Mouse (Mus musculus): Measurements from ENCODE around the gene Tle6. TPM values are rescaled to one million over a fixed set of nuclear protein-coding genes. Genes with fewer than 3 reads are reported as not detected.
"Not testable (repeated sequence)": the region's sequence is repeated elsewhere in the genome, so short reads cannot be mapped to it uniquely, and the experiment has no call there.

Gene Tle6
- polyA plus RNA-seq, 1 experiment from 2014 or later = 3.2 TPM

GRCm38 (mm10) chr10:81641978-81642647 is 41.2 kb upstream of the Tle6 start:
- WGBS = 78% methylated on average over 8 of the region's 8 CpGs
- Histone ChIP-seq H3K9ac (replicated peaks; ENCODE audit: low read length) (peak overlapping the region; percentile 95), H3K9me3 (ENCODE audit: control insufficient read depth, low read length) (no peaks in the 10 kb centered on the region), H3K27ac (replicated peaks; ENCODE audit: low read depth, low read length) (no peak overlapping the region), H3K36me3 (ENCODE audit: control insufficient read depth, insufficient read depth, low read length) (no peaks in the 10 kb centered on the region), H3K27me3 (ENCODE audit: control insufficient read depth, insufficient read depth, low read length) (no peaks in the 10 kb centered on the region), H3K4me2 (ENCODE audit: low read length) (peak overlapping the region; percentile 96), H3K4me1 (ENCODE audit: control insufficient read depth, insufficient read depth, low read length) (peaks cover 22% of the 10 kb centered on the region), H3K4me3 (replicated peaks; ENCODE audit: low read depth, low read length) (peak overlapping the region; percentile 70)
- DNase-seq = no peak
- ATAC-seq (ENCODE audit: low FRiP score, low TSS enrichment) = no peak

DNA sequence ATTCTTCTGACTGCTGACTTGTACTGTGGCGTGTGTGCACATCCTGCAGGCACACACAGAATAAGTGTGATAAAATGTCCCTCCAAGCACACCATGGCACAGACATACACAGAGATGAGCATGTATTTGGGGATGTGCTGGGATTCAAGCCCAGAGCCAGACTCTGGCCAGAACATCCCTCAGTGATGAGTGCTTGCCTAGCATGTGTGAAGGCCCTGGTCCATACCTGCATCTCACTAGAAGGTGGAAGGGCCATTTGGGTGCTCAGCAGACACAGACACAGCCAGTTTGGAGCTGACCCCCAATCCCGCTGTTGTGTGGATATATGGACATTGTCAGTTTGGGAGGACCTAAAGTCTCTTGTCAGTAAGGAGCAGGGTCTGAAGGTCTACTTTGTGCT is 40.7 kb upstream of the Tle6 start:
- H3K27ac ChIP-seq (replicated peaks; ENCODE audit: low read depth, low read length) = no peak overlapping the region
- no peaks in the 10 kb centered on the region for H3K9me3 ChIP-seq (ENCODE audit: control insufficient read depth, low read length)
- H3K4me2 ChIP-seq (ENCODE audit: low read length) = peak overlapping the region; percentile 96; the same call in 1 of the 2 replicates
- peaks cover 22% of the 10 kb centered on the region for H3K4me1 ChIP-seq (ENCODE audit: control insufficient read depth, insufficient read depth, low read length)
- no peak overlapping the region for H3K4me3 ChIP-seq (replicated peaks; ENCODE audit: low read depth, low read length)
- H3K36me3 ChIP-seq (ENCODE audit: control insufficient read depth, insufficient read depth, low read length) = no peaks in the 10 kb centered on the region
- H3K9ac ChIP-seq (replicated peaks; ENCODE audit: low read length) = no peak overlapping the region
- no peaks in the 10 kb centered on the region for H3K27me3 ChIP-seq (ENCODE audit: control insufficient read depth, insufficient read depth, low read length)
- WGBS = 93% methylated on average over 2 of the region's 2 CpGs
- DNase-seq = no peak
- no peak for ATAC-seq (ENCODE audit: low FRiP score, low TSS enrichment)

GRCm38 (mm10) chr10:81640825-81641224 is 40.0 kb upstream of the Tle6 start:
- ATAC-seq (ENCODE audit: low FRiP score, low TSS enrichment); DNase-seq; H3K27me3 ChIP-seq (ENCODE audit: control insufficient read depth, insufficient read depth, low read length); H3K9me3 ChIP-seq (ENCODE audit: control insufficient read depth, low read length); H3K9ac ChIP-seq (replicated peaks; ENCODE audit: low read length); H3K27ac ChIP-seq (replicated peaks; ENCODE audit: low read depth, low read length); H3K36me3 ChIP-seq (ENCODE audit: control insufficient read depth, insufficient read depth, low read length); H3K4me3 ChIP-seq (replicated peaks; ENCODE audit: low read depth, low read length); H3K4me2 ChIP-seq (ENCODE audit: low read length): not testable (repeated sequence)
- 40% methylated on average over 4 of the region's 4 CpGs for WGBS
- H3K4me1 ChIP-seq (ENCODE audit: control insufficient read depth, insufficient read depth, low read length) = peaks cover 22% of the 10 kb centered on the region

GRCm38 (mm10) chr10:81638101-81638500 is 37.2 kb upstream of the Tle6 start:
- no peak for DNase-seq
- no peak overlapping the region for H3K9ac ChIP-seq (replicated peaks; ENCODE audit: low read length)
- H3K9me3 ChIP-seq (ENCODE audit: control insufficient read depth, low read length) = no peaks in the 10 kb centered on the region
- peaks cover 30% of the 10 kb centered on the region for H3K4me1 ChIP-seq (ENCODE audit: control insufficient read depth, insufficient read depth, low read length)
- no peak overlapping the region for H3K4me3 ChIP-seq (replicated peaks; ENCODE audit: low read depth, low read length)
- no peaks in the 10 kb centered on the region for H3K27me3 ChIP-seq (ENCODE audit: control insufficient read depth, insufficient read depth, low read length)
- H3K36me3 ChIP-seq (ENCODE audit: control insufficient read depth, insufficient read depth, low read length) = no peaks in the 10 kb centered on the region
- no peak for ATAC-seq (ENCODE audit: low FRiP score, low TSS enrichment)
- WGBS = 81% methylated on average over 6 of the region's 6 CpGs
- no peak overlapping the region for H3K4me2 ChIP-seq (ENCODE audit: low read length)
- no peak overlapping the region for H3K27ac ChIP-seq (replicated peaks; ENCODE audit: low read depth, low read length)

DNA sequence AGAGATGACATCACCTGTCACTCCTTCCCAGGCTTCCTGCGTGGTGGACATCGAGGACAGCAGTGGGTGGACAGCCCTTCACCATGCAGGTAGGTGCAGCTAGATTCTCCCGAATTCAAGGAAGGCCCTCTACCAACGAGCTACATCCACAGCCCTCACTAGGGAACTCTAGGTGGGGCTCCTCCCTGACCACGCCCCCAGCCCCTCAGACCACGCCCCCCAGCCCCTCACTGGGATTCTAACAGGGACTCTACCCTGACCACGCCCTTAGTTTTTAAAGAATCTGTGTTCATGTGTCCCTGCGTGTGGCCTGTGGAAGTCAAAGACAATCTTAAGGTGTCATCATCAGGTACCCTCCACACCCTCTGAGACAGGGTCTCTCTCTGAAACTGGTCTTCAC is 35.5 kb upstream of the Tle6 start:
- Histone ChIP-seq H3K4me1 (ENCODE audit: control insufficient read depth, insufficient read depth, low read length) (0 out of 2 replicates have a peak, but pooled peaks cover 13% of the 10 kb centered on the region), H3K27ac (replicated peaks; ENCODE audit: low read depth, low read length) (no peak overlapping the region), H3K9ac (replicated peaks; ENCODE audit: low read length) (no peak overlapping the region), H3K4me2 (ENCODE audit: low read length) (no peak overlapping the region), H3K9me3 (ENCODE audit: control insufficient read depth, low read length) (no peaks in the 10 kb centered on the region), H3K36me3 (ENCODE audit: control insufficient read depth, insufficient read depth, low read length) (no peaks in the 10 kb centered on the region), H3K4me3 (replicated peaks; ENCODE audit: low read depth, low read length) (no peak overlapping the region), H3K27me3 (ENCODE audit: control insufficient read depth, insufficient read depth, low read length) (no peaks in the 10 kb centered on the region)
- no peak for DNase-seq
- ATAC-seq (ENCODE audit: low FRiP score, low TSS enrichment) = no peak
- 19% methylated on average over 8 of the region's 8 CpGs for WGBS

DNA sequence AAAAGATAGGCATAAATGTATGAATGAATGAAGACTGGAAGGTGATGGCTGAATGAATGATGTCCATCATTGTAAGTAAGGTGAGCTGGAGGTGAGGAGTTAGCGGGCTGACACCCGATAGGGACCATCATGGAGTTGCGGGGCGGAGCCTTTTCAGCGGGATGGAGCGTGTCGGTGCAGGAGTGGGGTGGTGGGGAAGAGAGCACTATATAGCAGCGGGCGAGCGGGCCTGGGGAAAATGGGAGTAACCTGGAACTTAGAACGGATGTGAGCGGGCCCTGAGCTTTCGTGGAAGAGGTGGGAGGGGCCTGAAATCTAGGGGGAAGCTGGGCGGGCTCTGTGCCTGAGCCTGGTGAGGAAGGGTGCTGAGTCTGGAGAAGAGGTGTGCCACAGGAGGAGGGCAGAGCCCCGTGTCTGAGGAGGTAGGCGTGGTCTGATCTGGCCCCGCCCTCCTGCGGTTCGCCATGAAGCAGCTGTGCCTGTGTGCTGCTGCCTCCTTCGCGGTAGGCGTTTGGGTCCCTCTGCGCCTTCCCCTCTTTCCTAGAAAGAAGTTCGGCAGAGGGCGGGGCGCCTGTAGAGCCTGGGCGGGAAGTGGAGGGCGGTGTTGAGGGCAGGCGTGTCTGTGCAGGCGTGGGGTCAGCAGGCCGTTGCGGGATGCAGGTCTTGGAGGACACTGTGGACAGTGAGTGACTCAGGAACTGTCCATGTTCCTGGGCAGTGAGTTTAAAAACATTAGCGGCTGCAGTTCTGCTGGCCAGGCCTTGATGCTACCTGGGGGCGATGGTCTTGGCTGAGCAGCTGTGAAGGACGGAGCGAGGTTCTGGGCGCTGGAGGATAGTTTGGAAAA is 32.6 kb upstream of the Tle6 start:
- Histone ChIP-seq H3K4me2 (ENCODE audit: low read length) (peak overlapping the region; percentile 72), H3K27ac (replicated peaks; ENCODE audit: low read depth, low read length) (0 out of 2 replicates have a peak overlapping the region, but pooled peaks have one; percentile 41), H3K36me3 (ENCODE audit: control insufficient read depth, insufficient read depth, low read length) (no peaks in the 10 kb centered on the region), H3K4me3 (replicated peaks; ENCODE audit: low read depth, low read length) (peak overlapping the region; percentile 41), H3K9ac (replicated peaks; ENCODE audit: low read length) (peak overlapping the region; percentile 56), H3K27me3 (ENCODE audit: control insufficient read depth, insufficient read depth, low read length) (no peaks in the 10 kb centered on the region), H3K9me3 (ENCODE audit: control insufficient read depth, low read length) (no peaks in the 10 kb centered on the region), H3K4me1 (ENCODE audit: control insufficient read depth, insufficient read depth, low read length) (0 out of 2 replicates have a peak, but pooled peaks cover 9% of the 10 kb centered on the region)
- 4% methylated on average over 37 of the region's 37 CpGs for WGBS
- DNase-seq = peak; percentile 84
- ATAC-seq (ENCODE audit: low FRiP score, low TSS enrichment) = peak; percentile 80

DNA sequence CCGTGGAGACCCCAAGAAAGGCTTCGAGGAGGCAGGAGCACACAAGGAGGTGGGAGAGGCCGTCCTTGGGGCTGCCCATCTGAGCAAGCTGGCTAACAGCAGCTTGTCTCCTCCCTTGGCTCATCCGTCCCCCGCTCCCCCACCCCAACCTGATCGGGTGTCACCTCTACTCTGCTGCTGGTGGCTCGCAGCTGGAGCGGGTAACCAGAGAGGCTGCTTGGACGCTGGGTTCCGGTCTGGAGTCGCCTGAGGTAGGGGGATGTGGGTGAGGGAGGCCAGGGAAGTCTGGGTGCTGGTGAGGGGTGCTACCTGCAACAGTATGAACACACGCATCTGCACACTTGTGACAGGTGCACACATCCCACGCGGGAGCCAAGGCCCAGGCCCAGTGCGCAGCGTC is 27.5 kb upstream of the Tle6 start, which contains the start of gene Ankrd24:
Gene Ankrd24 (plus strand): TSS at position 151 of the 400 bp plus-strand sequence.
- H3K27ac ChIP-seq (replicated peaks; ENCODE audit: low read depth, low read length) = peak within 1 kb of the TSS; percentile 86
- H3K4me1 ChIP-seq (ENCODE audit: control insufficient read depth, insufficient read depth, low read length) = peaks cover 10% of the 10 kb centered on the region
- no peaks in the 10 kb centered on the region for H3K9me3 ChIP-seq (ENCODE audit: control insufficient read depth, low read length)
- H3K9ac ChIP-seq (replicated peaks; ENCODE audit: low read length) = peak within 1 kb of the TSS; percentile 69
- no peaks in the 10 kb centered on the region for H3K27me3 ChIP-seq (ENCODE audit: control insufficient read depth, insufficient read depth, low read length)
- peaks cover 26% of the 10 kb centered on the region for H3K36me3 ChIP-seq (ENCODE audit: control insufficient read depth, insufficient read depth, low read length)
- H3K4me3 ChIP-seq (replicated peaks; ENCODE audit: low read depth, low read length) = peak within 1 kb of the TSS; percentile 64
- DNase-seq (no peak), ATAC-seq (ENCODE audit: low FRiP score, low TSS enrichment) (no peak)
- WGBS = 89% methylated on average over 16 of the region's 16 CpGs
- H3K4me2 ChIP-seq (ENCODE audit: low read length) = peak within 1 kb of the TSS; percentile 82

- 59% methylated on average over 7 of the region's 7 CpGs for WGBS
- Histone ChIP-seq H3K36me3 (ENCODE audit: control insufficient read depth, insufficient read depth, low read length) (peaks cover 31% of the 10 kb centered on the region), H3K27ac (replicated peaks; ENCODE audit: low read depth, low read length) (peak overlapping the region; percentile 86), H3K4me2 (ENCODE audit: low read length) (peak overlapping the region; percentile 82), H3K9me3 (ENCODE audit: control insufficient read depth, low read length) (no peaks in the 10 kb centered on the region), H3K4me1 (ENCODE audit: control insufficient read depth, insufficient read depth, low read length) (peaks cover 7% of the 10 kb centered on the region), H3K4me3 (replicated peaks; ENCODE audit: low read depth, low read length) (peak overlapping the region; percentile 64), H3K27me3 (ENCODE audit: control insufficient read depth, insufficient read depth, low read length) (no peaks in the 10 kb centered on the region), H3K9ac (replicated peaks; ENCODE audit: low read length) (peak overlapping the region; percentile 69)
- peak; percentile 44; the same call in 1 of the 2 replicates for ATAC-seq (ENCODE audit: low FRiP score, low TSS enrichment)
- no peak for DNase-seq
Observed at GRCm38 (mm10) chr10:81627836-81628220, 27.0 kb upstream of the Tle6 start.

Data from midbrain, embryonic 14.5 days (tissue).